Mouse (Mus musculus) 3T3-L1 (cell line): ENCODE measurements around the gene Dpm2.

Source experiments
- DNase-seq: peaks from one replicate; pipeline ENCODE4 v3.0.0-alpha.2; 2015; ENCODE audit warnings: low read depth, low spot score

Dpm2 gene

GRCm38 (mm10) chr2:32608778-32609435, 38.2 kb downstream of the Dpm2 start:
- DNase-seq = no peak

GRCm38 (mm10) chr2:32610610-32611229, 40.1 kb downstream of the Dpm2 start:
- DNase-seq = peak; percentile 44

- DNase-seq = no peak
These were observed 41.6 kb downstream of the Dpm2 start for GRCm38 (mm10) chr2:32612274-32612673.

- no peak for DNase-seq
These were observed 46.5 kb downstream of the Dpm2 start for GRCm38 (mm10) chr2:32617109-32617508.

- peak; percentile 51 for DNase-seq
These were observed 46.9 kb downstream of the Dpm2 start for GRCm38 (mm10) chr2:32617601-32618000.

GRCm38 (mm10) chr2:32618051-32618450, 47.4 kb downstream of the Dpm2 start:
- no peak for DNase-seq

GRCm38 (mm10) chr2:32620682-32621516, 50.2 kb downstream of the Dpm2 start:
- peak; percentile 78 for DNase-seq

GRCm38 (mm10) chr2:32621517-32621859, 50.8 kb downstream of the Dpm2 start, which contains the start of gene Ak1:
TSS of gene Ak1 (plus strand) at chr2:32621758.
- DNase-seq = no peak
